Mouse (Mus musculus): ENCODE measurements at regions not wholly inside any gene's neighbourhood (a gene's known extent, or its start where the extent isn't known, plus 50 kb on each side); places are given as distances from the start of the nearest gene placed in this dataset.
A peak's percentile ranks its signal among the peaks of the same experiment; 100 is the strongest.

DNA sequence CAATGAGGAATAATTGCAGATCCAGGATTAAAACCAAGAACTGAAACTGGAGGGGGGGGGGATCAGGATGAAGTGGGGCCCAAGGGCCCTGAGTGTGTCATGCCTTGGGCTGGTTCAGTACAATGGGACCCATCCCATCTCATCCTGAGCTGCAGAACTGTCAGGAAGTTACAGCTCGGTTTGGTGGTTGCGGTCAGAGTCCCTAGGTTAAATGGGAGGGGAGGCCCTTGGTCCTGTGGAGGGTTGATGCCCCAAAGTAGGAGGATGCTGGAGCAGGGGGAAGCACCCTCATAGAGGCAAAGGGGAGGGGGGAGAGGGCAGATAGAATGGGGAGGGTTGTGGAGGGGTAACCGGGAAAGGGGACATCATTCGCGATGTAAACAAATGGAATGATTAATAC lies 127.5 kb upstream of the Stx16 start:
- no peaks in the 10 kb centered on the region for H3K9me3 ChIP-seq (ENCODE audit: control insufficient read depth, low read length)
- WGBS (ENCODE audit: insufficient replicate concordance), result 65% methylated on average over 5 of the region's 5 CpGs
- no peak overlapping the region for H3K9ac ChIP-seq (replicated peaks)
- H3K36me3 ChIP-seq (replicated peaks; ENCODE audit: control insufficient read depth, insufficient read depth, low read depth), result no peaks in the 10 kb centered on the region
- no peak overlapping the region for H3K4me3 ChIP-seq (ENCODE audit: insufficient read depth in 1 of 2, low read depth in 2 of 2, low read length in 2 of 2)
- no peak overlapping the region for H3K27ac ChIP-seq
- no peaks in the 10 kb centered on the region for H3K4me1 ChIP-seq (replicated peaks; ENCODE audit: control insufficient read depth in 2 of 2, insufficient read depth in 2 of 2, low read length in 1 of 2)
- DNase-seq (ENCODE audit: low read depth in 3 of 3, low spot score in 3 of 3) (no peak), ATAC-seq (ENCODE audit: insufficient read depth) (no peak)
- TF ChIP-seq CTCF (IDR thresholded peaks at IDR 0.05; ENCODE audit: low read depth), result no peak
- no peak for TF ChIP-seq EP300 (IDR thresholded peaks at IDR 0.05; ENCODE audit: low read depth)
- no peak overlapping the region for H3K4me2 ChIP-seq (ENCODE audit: low read depth)
- H3K27me3 ChIP-seq (ENCODE audit: control insufficient read depth, insufficient read depth, low read length), result no peaks in the 10 kb centered on the region

DNA sequence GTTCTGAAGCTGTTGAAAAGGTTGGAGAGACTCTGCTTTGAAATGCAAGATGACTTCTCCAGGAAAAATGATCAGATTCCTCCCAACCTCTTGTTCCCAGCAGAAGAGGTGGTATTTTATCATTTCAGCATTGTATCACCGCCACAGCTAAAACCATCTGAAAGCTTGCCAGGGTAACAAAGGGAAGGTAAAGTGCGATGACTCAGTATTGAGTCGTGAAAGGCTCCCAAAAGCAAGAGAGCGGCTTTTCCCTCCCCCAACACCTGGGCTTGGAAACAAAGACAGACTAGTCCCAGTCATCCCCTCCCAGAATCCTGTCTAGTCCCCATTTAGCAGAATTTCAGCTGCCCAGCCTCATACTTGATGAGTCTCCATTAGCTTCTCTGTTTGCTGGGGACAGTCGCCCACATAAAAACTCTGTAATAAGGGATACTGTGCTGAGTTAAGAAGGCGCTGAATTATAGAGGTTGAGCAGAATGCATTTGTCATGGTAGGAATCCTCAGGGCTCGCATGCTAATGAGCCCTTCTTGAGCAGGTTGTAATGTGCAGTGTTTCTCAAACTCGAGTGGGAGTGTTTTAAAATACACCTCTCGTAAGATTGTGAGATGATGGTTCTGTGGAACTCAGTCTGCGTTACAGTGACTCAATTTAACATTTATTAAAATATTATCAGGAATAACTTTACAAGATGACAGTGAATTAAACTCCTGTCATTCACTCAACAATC lies 125.8 kb upstream of the Stx16 start:
- no peaks in the 10 kb centered on the region for H3K36me3 ChIP-seq (replicated peaks; ENCODE audit: control insufficient read depth, insufficient read depth, low read depth)
- no peaks in the 10 kb centered on the region for H3K9me3 ChIP-seq (ENCODE audit: control insufficient read depth, low read length)
- H3K9ac ChIP-seq (replicated peaks), result no peak overlapping the region
- no peak overlapping the region for H3K4me3 ChIP-seq (ENCODE audit: insufficient read depth in 1 of 2, low read depth in 2 of 2, low read length in 2 of 2)
- no peak for ATAC-seq (ENCODE audit: insufficient read depth)
- H3K27ac ChIP-seq, result no peak overlapping the region
- no peak for DNase-seq (ENCODE audit: low read depth in 3 of 3, low spot score in 3 of 3)
- WGBS (ENCODE audit: insufficient replicate concordance), result 29% methylated on average over 10 of the region's 10 CpGs
- no peak overlapping the region for H3K4me2 ChIP-seq (ENCODE audit: low read depth)
- H3K4me1 ChIP-seq (replicated peaks; ENCODE audit: control insufficient read depth in 2 of 2, insufficient read depth in 2 of 2, low read length in 1 of 2), result no peaks in the 10 kb centered on the region
- TF ChIP-seq CTCF (IDR thresholded peaks at IDR 0.05; ENCODE audit: low read depth) (no peak), EP300 (IDR thresholded peaks at IDR 0.05; ENCODE audit: low read depth) (no peak)
- no peaks in the 10 kb centered on the region for H3K27me3 ChIP-seq (ENCODE audit: control insufficient read depth, insufficient read depth, low read length)

- H3K9ac ChIP-seq (replicated peaks), result no peak overlapping the region
- H3K4me1 ChIP-seq (replicated peaks; ENCODE audit: control insufficient read depth in 2 of 2, insufficient read depth in 2 of 2, low read length in 1 of 2), result no peaks in the 10 kb centered on the region
- no peak overlapping the region for H3K27ac ChIP-seq
- no peaks in the 10 kb centered on the region for H3K27me3 ChIP-seq (ENCODE audit: control insufficient read depth, insufficient read depth, low read length)
- H3K36me3 ChIP-seq (replicated peaks; ENCODE audit: control insufficient read depth, insufficient read depth, low read depth), result no peaks in the 10 kb centered on the region
- 54% methylated on average over 5 of the region's 5 CpGs for WGBS (ENCODE audit: insufficient replicate concordance)
- no peak for DNase-seq (ENCODE audit: low read depth in 3 of 3, low spot score in 3 of 3)
- H3K4me3 ChIP-seq (ENCODE audit: insufficient read depth in 1 of 2, low read depth in 2 of 2, low read length in 2 of 2), result no peak overlapping the region
- no peak for ATAC-seq (ENCODE audit: insufficient read depth)
- no peak overlapping the region for H3K4me2 ChIP-seq (ENCODE audit: low read depth)
- TF ChIP-seq CTCF (IDR thresholded peaks at IDR 0.05; ENCODE audit: low read depth) (no peak), EP300 (IDR thresholded peaks at IDR 0.05; ENCODE audit: low read depth) (no peak)
- no peaks in the 10 kb centered on the region for H3K9me3 ChIP-seq (ENCODE audit: control insufficient read depth, low read length)
Observed at GRCm38 (mm10) chr2:173966111-173966510, 110.0 kb upstream of the Stx16 start.

GRCm38 (mm10) chr2:173970789-173971188 lies 105.3 kb upstream of the Stx16 start:
- Histone ChIP-seq H3K4me2 (ENCODE audit: low read depth) (no peak overlapping the region), H3K9me3 (ENCODE audit: control insufficient read depth, low read length) (no peaks in the 10 kb centered on the region), H3K4me1 (replicated peaks; ENCODE audit: control insufficient read depth in 2 of 2, insufficient read depth in 2 of 2, low read length in 1 of 2) (peaks cover 0 to 1% of the 10 kb centered on the region in 2 experiments; a peak in 1 of 4 replicates), H3K4me3 (ENCODE audit: insufficient read depth in 1 of 2, low read depth in 2 of 2, low read length in 2 of 2) (no peak overlapping the region), H3K36me3 (replicated peaks; ENCODE audit: control insufficient read depth, insufficient read depth, low read depth) (no peaks in the 10 kb centered on the region), H3K27me3 (ENCODE audit: control insufficient read depth, insufficient read depth, low read length) (no peaks in the 10 kb centered on the region), H3K9ac (replicated peaks) (no peak overlapping the region), H3K27ac (no peak overlapping the region)
- WGBS (ENCODE audit: insufficient replicate concordance), result 30% methylated on average over 1 of the region's 1 CpGs
- no peak for ATAC-seq (ENCODE audit: insufficient read depth)
- no peak for TF ChIP-seq EP300 (IDR thresholded peaks at IDR 0.05; ENCODE audit: low read depth)
- no peak for TF ChIP-seq CTCF (IDR thresholded peaks at IDR 0.05; ENCODE audit: low read depth)
- DNase-seq (ENCODE audit: low read depth in 3 of 3, low spot score in 3 of 3), result no peak

- peak; percentile 6 to 20 (median 10) for DNase-seq (ENCODE audit: low read depth in 3 of 3, low spot score in 3 of 3)
- no peak for TF ChIP-seq EP300 (IDR thresholded peaks at IDR 0.05; ENCODE audit: low read depth)
- TF ChIP-seq CTCF (IDR thresholded peaks at IDR 0.05; ENCODE audit: low read depth), result no peak
- no peak overlapping the region for H3K9ac ChIP-seq (replicated peaks)
- no peaks in the 10 kb centered on the region for H3K9me3 ChIP-seq (ENCODE audit: control insufficient read depth, low read length)
- no peaks in the 10 kb centered on the region for H3K36me3 ChIP-seq (replicated peaks; ENCODE audit: control insufficient read depth, insufficient read depth, low read depth)
- H3K4me2 ChIP-seq (ENCODE audit: low read depth), result no peak overlapping the region
- no peak overlapping the region for H3K27ac ChIP-seq
- H3K4me1 ChIP-seq (replicated peaks; ENCODE audit: control insufficient read depth in 2 of 2, insufficient read depth in 2 of 2, low read length in 1 of 2), result peaks cover 0 to 3% of the 10 kb centered on the region in 2 experiments; a peak in 1 of 4 replicates
- 34% methylated on average over 4 of the region's 4 CpGs for WGBS (ENCODE audit: insufficient replicate concordance)
- ATAC-seq (ENCODE audit: insufficient read depth), result peak; percentile 78
- no peaks in the 10 kb centered on the region for H3K27me3 ChIP-seq (ENCODE audit: control insufficient read depth, insufficient read depth, low read length)
- no peak overlapping the region for H3K4me3 ChIP-seq (ENCODE audit: insufficient read depth in 1 of 2, low read depth in 2 of 2, low read length in 2 of 2)
Observed at GRCm38 (mm10) chr2:173976314-173977053, 99.6 kb upstream of the Stx16 start.

Measured in liver, embryonic 14.5 days (tissue).